Mouse (Mus musculus): ENCODE measurements around the gene Pa2g4. TPM values are rescaled to one million over a fixed set of nuclear protein-coding genes. Genes with fewer than 3 reads are reported as not detected.

The Pa2g4 gene
- polyA plus RNA-seq, 1 experiment, result 127 TPM

DNA sequence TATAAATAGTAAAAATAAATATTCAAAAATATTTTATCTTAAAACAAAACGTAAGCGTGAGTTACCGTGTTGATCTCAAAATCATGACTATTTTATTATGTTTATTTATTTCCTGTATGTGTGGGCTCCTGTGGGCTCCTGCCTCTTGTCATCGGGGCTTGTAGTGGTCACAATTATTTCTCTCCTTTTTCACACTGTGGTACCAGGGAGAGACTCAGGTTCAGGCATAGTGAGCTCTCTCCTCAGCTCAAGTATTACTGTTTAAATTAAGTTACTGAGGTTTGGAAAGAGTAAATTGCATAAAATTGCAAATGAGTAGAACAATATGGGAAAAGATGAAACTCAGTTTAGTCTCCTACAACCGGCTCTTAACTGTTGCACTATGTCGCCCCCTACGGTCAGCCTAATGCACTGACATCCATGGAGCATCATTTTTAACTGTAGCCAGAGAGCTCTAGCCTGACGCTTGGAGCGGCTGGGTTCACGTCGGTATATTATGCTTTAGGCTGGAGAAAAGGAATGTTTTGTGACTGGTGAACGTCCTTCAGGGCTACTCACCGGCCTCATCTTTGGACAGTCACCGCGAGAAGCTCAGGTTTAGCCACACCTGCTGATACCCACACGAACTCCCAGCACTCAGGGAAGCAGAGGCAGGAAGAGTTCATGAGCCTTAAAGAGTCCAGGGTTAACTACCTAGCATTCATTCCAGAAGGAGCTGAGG, 46.8 kb upstream of the Pa2g4 start:
- Histone ChIP-seq H3ac (ENCODE audit: control insufficient read depth, insufficient read length) (no peak overlapping the region), H3K36me3 (ENCODE audit: control insufficient read depth, insufficient read depth) (no peaks in the 10 kb centered on the region), H3K79me2 (ENCODE audit: control insufficient read depth, insufficient read depth) (no peaks in the 10 kb centered on the region), H3K4me2 (ENCODE audit: low read depth) (peak overlapping the region; percentile 81), H3K27me3 (ENCODE audit: control insufficient read depth, insufficient read depth, insufficient read length) (no peaks in the 10 kb centered on the region), H3K4me3 (no peak overlapping the region)
- TF ChIP-seq CEBPB (IDR thresholded peaks at IDR 0.05; ENCODE audit: insufficient read depth, poor library complexity, severe bottlenecking) (no peak), TCF12 (IDR thresholded peaks at IDR 0.05; ENCODE audit: insufficient read depth, poor library complexity, severe bottlenecking) (no peak), POLR2A (IDR thresholded peaks at IDR 0.05; ENCODE audit: insufficient read length, low read depth) (no peak), SRF (IDR thresholded peaks at IDR 0.05; ENCODE audit: control insufficient read depth, insufficient read length, low read depth) (no peak), MAX (IDR thresholded peaks at IDR 0.05; ENCODE audit: low read depth) (no peak), REST (IDR thresholded peaks at IDR 0.05; ENCODE audit: insufficient read depth, insufficient read length) (no peak), MYOD1 (IDR thresholded peaks at IDR 0.05; ENCODE audit: control insufficient read depth in 1 of 3, insufficient read length in 2 of 3, low read depth in 2 of 3) (no peak), TCF3 (IDR thresholded peaks at IDR 0.05; ENCODE audit: insufficient read length, low read depth) (no peak), POLR2AphosphoS2 (IDR thresholded peaks at IDR 0.05; ENCODE audit: insufficient read length, low read depth) (no peak), USF1 (IDR thresholded peaks at IDR 0.05; ENCODE audit: low read depth) (no peak), E2F4 (IDR thresholded peaks at IDR 0.05; ENCODE audit: insufficient read depth) (no peak), MYOG (IDR thresholded peaks at IDR 0.05; ENCODE audit: control insufficient read depth in 1 of 3, insufficient read depth in 1 of 3, insufficient read length in 2 of 3, low read depth in 2 of 3) (no peak)

- TF ChIP-seq MAX (IDR thresholded peaks at IDR 0.05; ENCODE audit: low read depth) (no peak), MYOG (IDR thresholded peaks at IDR 0.05; ENCODE audit: control insufficient read depth in 1 of 3, insufficient read depth in 1 of 3, insufficient read length in 2 of 3, low read depth in 2 of 3) (no peak), POLR2AphosphoS2 (IDR thresholded peaks at IDR 0.05; ENCODE audit: insufficient read length, low read depth) (no peak), REST (IDR thresholded peaks at IDR 0.05; ENCODE audit: insufficient read depth, insufficient read length) (no peak), USF1 (IDR thresholded peaks at IDR 0.05; ENCODE audit: low read depth) (no peak), MYOD1 (IDR thresholded peaks at IDR 0.05; ENCODE audit: control insufficient read depth in 1 of 3, insufficient read length in 2 of 3, low read depth in 2 of 3) (no peak), E2F4 (IDR thresholded peaks at IDR 0.05; ENCODE audit: insufficient read depth) (no peak), POLR2A (IDR thresholded peaks at IDR 0.05; ENCODE audit: insufficient read length, low read depth) (no peak), SRF (IDR thresholded peaks at IDR 0.05; ENCODE audit: control insufficient read depth, insufficient read length, low read depth) (no peak), TCF3 (IDR thresholded peaks at IDR 0.05; ENCODE audit: insufficient read length, low read depth) (no peak), CEBPB (IDR thresholded peaks at IDR 0.05; ENCODE audit: insufficient read depth, poor library complexity, severe bottlenecking) (no peak), TCF12 (IDR thresholded peaks at IDR 0.05; ENCODE audit: insufficient read depth, poor library complexity, severe bottlenecking) (no peak)
- H3K4me2 ChIP-seq (ENCODE audit: low read depth), result no peak overlapping the region
- no peaks in the 10 kb centered on the region for H3K27me3 ChIP-seq (ENCODE audit: control insufficient read depth, insufficient read depth, insufficient read length)
- no peaks in the 10 kb centered on the region for H3K36me3 ChIP-seq (ENCODE audit: control insufficient read depth, insufficient read depth)
- no peak overlapping the region for H3K4me3 ChIP-seq
- H3K79me2 ChIP-seq (ENCODE audit: control insufficient read depth, insufficient read depth), result no peaks in the 10 kb centered on the region
- no peak overlapping the region for H3ac ChIP-seq (ENCODE audit: control insufficient read depth, insufficient read length)
Measured at GRCm38 (mm10) chr10:128606483-128606882, 40.7 kb upstream of the Pa2g4 start.

- Histone ChIP-seq H3K27me3 (ENCODE audit: control insufficient read depth, insufficient read depth, insufficient read length) (no peaks in the 10 kb centered on the region), H3K4me3 (no peak overlapping the region), H3K4me2 (ENCODE audit: low read depth) (no peak overlapping the region), H3ac (ENCODE audit: control insufficient read depth, insufficient read length) (no peak overlapping the region), H3K79me2 (ENCODE audit: control insufficient read depth, insufficient read depth) (no peaks in the 10 kb centered on the region), H3K36me3 (ENCODE audit: control insufficient read depth, insufficient read depth) (no peaks in the 10 kb centered on the region)
- TF ChIP-seq MYOD1 (IDR thresholded peaks at IDR 0.05; ENCODE audit: control insufficient read depth in 1 of 3, insufficient read length in 2 of 3, low read depth in 2 of 3) (no peak), MAX (IDR thresholded peaks at IDR 0.05; ENCODE audit: low read depth) (no peak), TCF3 (IDR thresholded peaks at IDR 0.05; ENCODE audit: insufficient read length, low read depth) (no peak), POLR2AphosphoS2 (IDR thresholded peaks at IDR 0.05; ENCODE audit: insufficient read length, low read depth) (no peak), CEBPB (IDR thresholded peaks at IDR 0.05; ENCODE audit: insufficient read depth, poor library complexity, severe bottlenecking) (no peak), POLR2A (IDR thresholded peaks at IDR 0.05; ENCODE audit: insufficient read length, low read depth) (no peak), TCF12 (IDR thresholded peaks at IDR 0.05; ENCODE audit: insufficient read depth, poor library complexity, severe bottlenecking) (no peak), USF1 (IDR thresholded peaks at IDR 0.05; ENCODE audit: low read depth) (no peak), E2F4 (IDR thresholded peaks at IDR 0.05; ENCODE audit: insufficient read depth) (no peak), REST (IDR thresholded peaks at IDR 0.05; ENCODE audit: insufficient read depth, insufficient read length) (no peak), MYOG (IDR thresholded peaks at IDR 0.05; ENCODE audit: control insufficient read depth in 1 of 3, insufficient read depth in 1 of 3, insufficient read length in 2 of 3, low read depth in 2 of 3) (no peak), SRF (IDR thresholded peaks at IDR 0.05; ENCODE audit: control insufficient read depth, insufficient read length, low read depth) (no peak)
Measured at GRCm38 (mm10) chr10:128602470-128603128, 36.8 kb upstream of the Pa2g4 start.

GRCm38 (mm10) chr10:128601499-128601898, 35.7 kb upstream of the Pa2g4 start:
- H3K4me2 ChIP-seq (ENCODE audit: low read depth), result no peak overlapping the region
- H3K4me3 ChIP-seq, result no peak overlapping the region
- no peaks in the 10 kb centered on the region for H3K79me2 ChIP-seq (ENCODE audit: control insufficient read depth, insufficient read depth)
- TF ChIP-seq USF1 (IDR thresholded peaks at IDR 0.05; ENCODE audit: low read depth) (no peak), POLR2AphosphoS2 (IDR thresholded peaks at IDR 0.05; ENCODE audit: insufficient read length, low read depth) (no peak), E2F4 (IDR thresholded peaks at IDR 0.05; ENCODE audit: insufficient read depth) (no peak), SRF (IDR thresholded peaks at IDR 0.05; ENCODE audit: control insufficient read depth, insufficient read length, low read depth) (no peak), POLR2A (IDR thresholded peaks at IDR 0.05; ENCODE audit: insufficient read length, low read depth) (no peak), MAX (IDR thresholded peaks at IDR 0.05; ENCODE audit: low read depth) (no peak), CEBPB (IDR thresholded peaks at IDR 0.05; ENCODE audit: insufficient read depth, poor library complexity, severe bottlenecking) (no peak), TCF3 (IDR thresholded peaks at IDR 0.05; ENCODE audit: insufficient read length, low read depth) (no peak), REST (IDR thresholded peaks at IDR 0.05; ENCODE audit: insufficient read depth, insufficient read length) (no peak), MYOG (IDR thresholded peaks at IDR 0.05; ENCODE audit: control insufficient read depth in 1 of 3, insufficient read depth in 1 of 3, insufficient read length in 2 of 3, low read depth in 2 of 3) (no peak), MYOD1 (IDR thresholded peaks at IDR 0.05; ENCODE audit: control insufficient read depth in 1 of 3, insufficient read length in 2 of 3, low read depth in 2 of 3) (no peak), TCF12 (IDR thresholded peaks at IDR 0.05; ENCODE audit: insufficient read depth, poor library complexity, severe bottlenecking) (no peak)
- no peaks in the 10 kb centered on the region for H3K36me3 ChIP-seq (ENCODE audit: control insufficient read depth, insufficient read depth)
- H3ac ChIP-seq (ENCODE audit: control insufficient read depth, insufficient read length), result no peak overlapping the region
- no peaks in the 10 kb centered on the region for H3K27me3 ChIP-seq (ENCODE audit: control insufficient read depth, insufficient read depth, insufficient read length)

Data from myocyte (in vitro differentiated cells).